Mouse (Mus musculus) hematopoietic stem cell, adult 5-6 weeks (primary cell): ENCODE measurements around the gene Car7. TPM values are rescaled to one million over a fixed set of nuclear protein-coding genes. Genes with fewer than 3 reads are reported as not detected.

Experiments used
- ATAC-seq, 2 experiments: fragments of 125-278 bp in 1 of 2; replicated peaks in 1 of 2; 2 replicates each; pipeline ENCODE4 v1.8.0; 2016 to 2017; ENCODE audit warnings: inconsistent platforms in 2 of 2, mild to moderate bottlenecking in 2 of 2, moderate number of reproducible peaks in 2 of 2, low read depth in 1 of 2, moderate TSS enrichment in 1 of 2; ENCODE audit not compliant: low FRiP score in 2 of 2, poor library complexity in 2 of 2, severe bottlenecking in 2 of 2, insufficient read depth in 1 of 2, low TSS enrichment in 1 of 2
- total RNA-seq: library from RNA; stranded (forward); fragments of 172-1452, 232-1000 nt; gene quantifications from 2 replicates; pipeline ENCODE4 v1.2.3, GENCODE M21; 2017

Gene Car7
- 0.79 and 1.4 TPM in 2 replicates for total RNA-seq

DNA sequence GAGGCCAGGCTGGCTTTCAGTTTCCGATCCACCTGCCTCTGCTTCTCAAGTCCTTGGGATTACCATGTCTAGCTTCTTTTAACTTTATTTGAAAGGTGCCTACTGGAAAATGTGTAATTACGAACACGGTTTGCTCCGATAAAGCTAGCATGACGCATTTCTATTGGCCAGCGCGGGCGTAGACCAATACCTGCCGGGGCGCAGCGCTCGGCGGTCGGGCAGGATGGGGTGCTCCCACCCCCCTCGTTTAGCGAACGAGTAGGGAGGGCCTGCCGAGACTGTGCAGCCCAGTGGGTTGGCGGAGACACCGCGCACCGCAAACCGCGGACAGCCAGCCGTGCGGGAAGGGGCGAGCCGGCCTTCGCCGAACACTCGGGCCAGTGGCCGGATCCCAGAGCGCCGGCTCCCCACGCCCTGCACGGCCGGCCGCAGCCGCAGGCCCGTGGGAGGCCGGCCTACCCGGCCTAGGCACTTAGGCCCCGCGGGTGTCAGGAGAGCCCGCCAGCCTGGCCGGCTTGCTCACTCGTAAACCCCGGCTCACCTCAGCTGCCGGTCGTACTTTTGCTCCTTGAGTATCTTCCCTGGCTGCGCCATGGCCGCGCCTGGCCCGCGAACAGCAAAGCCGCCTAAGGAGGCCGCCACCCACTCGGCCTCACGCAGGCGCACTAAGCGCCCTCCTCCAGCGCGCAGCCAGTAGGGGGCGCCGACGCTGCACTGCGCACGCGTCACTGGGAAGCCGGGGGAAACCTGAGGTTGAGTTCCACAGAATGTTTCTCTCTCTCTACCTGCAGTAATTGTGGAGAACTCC is at the start of gene Car7, which contains the start of gene Nae1:
Gene Car7, plus strand, starts transcription at position 719 of the 808 bp plus-strand sequence.
Gene Nae1, minus strand, starts transcription at position 667 of the 808 bp plus-strand sequence.
- ATAC-seq, result peak; percentile 72 to 87

DNA sequence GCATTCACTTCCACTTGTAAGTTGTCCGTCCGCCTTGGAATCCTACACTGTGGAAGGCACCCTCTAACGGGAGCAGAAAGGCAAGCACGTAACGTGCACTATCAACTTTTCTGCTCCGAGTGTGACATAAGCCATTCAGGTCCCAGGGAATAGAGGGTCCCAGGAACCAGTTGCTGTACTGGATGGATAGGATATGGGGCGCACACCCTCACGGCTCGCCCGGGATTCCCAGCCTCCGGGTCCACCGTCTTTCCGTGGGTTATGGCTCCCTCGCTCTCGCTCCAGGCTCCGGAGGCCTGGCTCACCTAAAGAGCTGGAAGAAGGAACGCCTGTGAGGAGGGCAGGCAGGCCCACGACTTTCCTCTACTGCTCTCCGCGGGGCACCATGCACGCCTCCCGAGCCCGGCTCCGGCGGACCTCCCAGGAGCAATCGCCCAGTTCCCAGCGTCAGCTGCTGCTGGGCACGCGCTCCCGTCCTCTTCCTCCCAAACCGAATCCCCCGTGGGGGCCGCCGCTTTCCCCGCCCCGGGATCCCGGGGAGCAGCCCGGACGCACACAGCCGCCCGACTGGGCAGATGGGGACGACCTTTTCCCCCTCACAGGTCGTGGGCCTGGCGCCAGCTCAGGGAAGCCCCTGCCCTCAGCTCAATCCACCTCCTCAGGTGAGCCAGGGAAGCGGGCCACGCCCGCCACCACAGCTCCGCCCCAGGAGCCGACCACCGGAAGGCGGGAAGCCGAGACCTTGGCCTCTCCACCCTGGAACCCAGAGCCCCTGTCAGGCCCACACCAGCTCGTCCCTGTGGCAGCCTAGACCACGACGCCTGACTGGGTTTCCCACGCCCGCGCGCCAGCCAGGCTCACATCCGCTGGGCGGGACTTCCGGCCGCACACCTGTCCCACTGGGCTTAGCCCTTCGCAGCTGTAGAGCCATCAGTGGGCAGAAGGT is 25.2 kb upstream of the Car7 start, which contains the start of gene Terb1:
Gene Terb1, minus strand, starts transcription at position 850 of the 946 bp plus-strand sequence.
- ATAC-seq, result peak; percentile 70 to 72

DNA sequence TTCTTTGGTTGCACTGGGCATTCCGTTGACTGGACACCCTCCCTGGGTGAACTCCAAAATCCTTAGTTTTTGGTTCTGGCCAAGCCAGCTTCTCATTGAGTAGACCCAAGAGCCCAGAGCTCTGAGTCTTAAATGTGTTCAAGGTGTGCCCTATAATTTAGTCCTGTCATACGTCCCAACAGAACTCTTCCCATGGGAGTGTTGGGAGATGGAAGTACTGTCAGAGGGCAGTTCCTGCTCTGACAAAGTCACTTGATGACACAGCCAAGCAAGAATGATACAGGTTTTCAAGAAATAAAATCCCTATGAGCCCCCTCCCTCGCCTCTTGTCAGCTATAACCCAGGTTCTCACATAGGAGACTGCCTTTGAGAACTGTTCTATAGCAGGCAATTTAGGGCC is 24.4 kb upstream of the Car7 start:
- ATAC-seq, result 0 out of 4 replicates have a peak, but pooled peaks of 1 of the 2 experiments have one; percentile 7

DNA sequence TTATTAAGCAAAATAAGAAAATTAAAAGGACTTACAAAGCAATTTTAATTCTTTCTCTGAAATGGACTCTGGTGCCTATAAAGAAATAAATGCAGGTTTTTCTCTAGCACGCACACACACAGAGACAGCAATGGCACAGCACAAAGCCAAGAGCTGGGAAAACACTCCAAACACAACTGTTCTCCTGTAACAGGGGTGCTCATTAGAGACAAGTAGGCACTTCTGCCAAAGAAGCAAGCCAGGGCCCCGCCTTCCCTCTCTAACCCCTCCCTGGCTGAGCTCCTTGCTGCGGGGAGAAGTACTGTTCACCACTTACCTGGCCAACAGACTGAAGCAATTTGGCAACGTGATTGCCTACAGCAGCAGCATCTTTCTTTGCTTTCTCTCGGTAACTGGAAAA is 16.6 kb upstream of the Car7 start:
- no peak for ATAC-seq

DNA sequence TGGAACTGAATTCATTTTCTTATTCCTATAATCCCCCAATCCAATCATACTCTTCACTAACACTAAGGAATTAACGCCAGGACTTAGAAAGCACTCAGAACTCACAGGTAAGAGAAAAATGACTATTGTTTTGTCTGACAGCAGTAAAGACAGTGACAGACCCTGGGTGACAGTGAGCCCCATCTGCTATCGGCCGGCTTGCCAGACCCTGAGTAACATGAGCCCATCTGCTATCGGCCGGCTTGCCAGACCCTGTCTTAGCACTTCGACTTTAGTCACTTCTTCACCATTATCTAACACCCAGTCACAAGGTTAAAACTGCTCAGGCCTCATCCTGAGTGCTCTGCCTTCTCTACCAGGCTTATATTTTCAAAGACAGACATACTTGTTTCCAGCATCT is 4.8 kb upstream of the Car7 start:
- ATAC-seq, result no peak

DNA sequence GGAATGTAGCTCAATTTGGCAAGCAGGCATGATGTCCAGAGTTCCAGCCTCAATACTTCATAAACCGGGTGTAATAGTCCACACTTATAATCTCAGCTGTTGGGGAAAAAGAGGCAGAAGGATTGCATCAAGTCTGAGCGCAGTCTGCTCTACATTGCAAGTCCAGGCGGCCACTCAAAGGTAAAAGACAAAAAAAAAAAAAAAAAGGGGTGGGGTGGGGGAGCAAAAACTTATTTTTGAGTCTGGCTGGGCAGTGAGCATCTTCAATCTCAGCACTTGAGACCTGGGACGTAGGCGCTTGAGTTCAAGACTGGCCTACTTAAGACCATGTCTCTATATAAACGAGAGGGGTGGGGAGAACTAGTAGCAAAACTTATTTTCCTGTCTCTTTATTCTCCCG is 938 bp upstream of the Car7 start:
- ATAC-seq, result no peak

DNA sequence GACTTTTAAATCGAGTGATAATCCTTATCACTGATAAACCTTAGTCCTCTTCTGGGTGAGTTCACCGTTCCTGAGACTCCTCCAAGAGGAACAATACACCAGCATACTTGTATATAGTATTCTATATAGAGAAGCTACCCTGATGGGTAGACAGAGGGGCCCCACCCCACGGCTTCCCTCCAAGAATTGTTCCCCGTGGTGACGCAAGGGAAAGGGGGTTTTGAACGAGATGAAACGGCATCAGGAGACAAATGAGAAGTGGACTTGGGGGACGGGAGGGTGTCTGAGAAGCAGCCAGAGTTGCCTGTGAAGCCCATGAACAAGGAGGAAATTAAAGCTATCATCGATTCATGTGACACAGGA is 271 bp downstream of the Car7 start:
- ATAC-seq, result peak; percentile 65 to 76

DNA sequence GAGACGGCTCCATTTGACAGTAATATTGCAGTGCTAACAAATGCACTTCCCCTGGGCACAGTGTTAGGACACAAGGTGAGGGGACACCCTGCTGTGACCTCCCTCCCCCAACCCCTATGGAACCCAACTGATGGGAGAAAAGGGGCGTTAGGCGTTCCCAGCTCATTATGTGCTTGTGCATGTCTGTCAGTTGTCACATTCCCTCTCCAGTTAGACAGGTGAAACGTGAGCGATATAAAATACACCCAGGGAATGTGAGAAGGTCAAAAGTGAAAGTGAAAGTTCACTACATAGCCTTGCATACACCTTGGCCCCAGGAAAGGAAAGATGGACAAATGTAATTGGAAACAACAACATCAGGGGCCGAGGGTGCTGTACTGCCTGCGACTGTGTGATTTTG is 889 bp downstream of the Car7 start:
- ATAC-seq, result peak in 1 of 2 experiments; percentile 3; a peak in 1 of 4 replicates

DNA sequence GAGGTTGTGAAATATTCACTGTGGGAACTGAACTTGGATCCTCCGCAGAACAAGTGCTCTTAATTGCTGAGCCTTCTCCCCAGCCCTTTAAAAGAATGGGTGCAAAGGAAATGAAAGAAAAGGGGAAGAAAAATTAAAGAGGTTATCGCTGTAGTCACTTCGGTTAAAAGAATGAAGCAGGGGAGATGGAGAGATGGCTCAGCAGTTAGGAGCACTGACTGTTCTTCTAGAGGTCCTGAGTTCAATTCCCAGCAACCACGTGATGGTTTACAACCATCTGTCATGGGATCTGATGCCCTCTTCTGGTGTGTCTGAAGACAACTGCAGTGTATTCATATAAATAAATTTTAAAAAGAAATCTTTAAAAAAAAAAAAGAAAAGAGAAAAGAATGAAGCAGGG is 1.5 kb downstream of the Car7 start:
- no peak for ATAC-seq

DNA sequence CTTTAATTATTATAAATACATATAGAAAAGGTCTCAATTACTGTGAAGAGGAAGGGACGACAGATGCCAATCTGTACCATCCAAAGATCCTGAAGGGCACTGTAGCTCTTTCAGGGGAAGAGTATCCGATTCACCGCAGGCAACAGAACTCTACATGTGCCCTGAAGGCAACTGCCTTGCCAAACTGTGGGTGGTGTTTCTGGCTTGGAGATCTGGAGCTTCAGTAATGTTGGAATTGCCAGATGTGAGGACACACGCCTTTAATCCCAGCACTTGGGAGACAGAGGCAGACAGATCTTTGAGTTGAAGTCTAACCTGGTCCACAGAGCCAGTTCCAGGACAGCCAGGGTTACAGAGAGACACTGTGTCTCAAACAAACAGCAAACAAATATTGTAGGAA is 4.4 kb downstream of the Car7 start:
- no peak for ATAC-seq

DNA sequence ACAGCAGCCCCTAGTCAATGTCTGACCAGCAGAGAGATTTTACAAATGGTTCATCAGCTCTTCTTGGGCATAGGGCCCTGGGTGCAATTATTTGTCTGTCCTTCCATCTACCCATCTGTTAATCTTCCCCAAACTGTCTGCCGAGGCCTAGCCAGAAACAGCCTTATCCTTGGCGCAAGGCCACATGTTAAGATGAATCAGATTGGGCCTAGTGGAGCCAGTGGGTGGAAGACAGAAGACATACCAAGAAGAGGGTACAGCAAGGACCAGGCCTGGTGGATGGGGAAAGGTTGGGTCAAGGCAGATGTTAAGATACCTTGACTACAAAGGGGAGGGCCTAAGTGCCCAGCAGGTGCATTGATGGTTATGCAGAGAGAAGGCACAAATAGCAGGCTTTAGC is 5.1 kb downstream of the Car7 start:
- no peak for ATAC-seq

DNA sequence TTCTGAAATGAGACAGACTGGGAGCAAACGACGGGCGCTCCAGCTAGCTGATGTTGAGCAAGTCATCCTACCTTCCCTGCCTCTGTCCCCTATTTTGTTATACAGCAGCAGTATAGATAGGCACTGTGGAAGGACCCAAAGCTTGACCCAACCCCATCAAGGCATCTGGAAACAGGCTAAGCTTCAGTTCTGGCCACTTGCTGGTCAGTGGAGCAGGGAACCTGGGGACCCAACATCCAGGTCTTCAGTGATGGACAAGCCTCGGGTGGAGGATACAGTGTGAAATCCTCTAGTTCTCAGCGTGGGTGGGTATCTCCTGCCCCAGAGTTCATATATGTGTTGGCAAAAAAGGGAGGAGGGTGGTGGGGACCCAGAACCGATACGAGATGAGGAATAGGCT is 5.7 kb downstream of the Car7 start:
- no peak for ATAC-seq

DNA sequence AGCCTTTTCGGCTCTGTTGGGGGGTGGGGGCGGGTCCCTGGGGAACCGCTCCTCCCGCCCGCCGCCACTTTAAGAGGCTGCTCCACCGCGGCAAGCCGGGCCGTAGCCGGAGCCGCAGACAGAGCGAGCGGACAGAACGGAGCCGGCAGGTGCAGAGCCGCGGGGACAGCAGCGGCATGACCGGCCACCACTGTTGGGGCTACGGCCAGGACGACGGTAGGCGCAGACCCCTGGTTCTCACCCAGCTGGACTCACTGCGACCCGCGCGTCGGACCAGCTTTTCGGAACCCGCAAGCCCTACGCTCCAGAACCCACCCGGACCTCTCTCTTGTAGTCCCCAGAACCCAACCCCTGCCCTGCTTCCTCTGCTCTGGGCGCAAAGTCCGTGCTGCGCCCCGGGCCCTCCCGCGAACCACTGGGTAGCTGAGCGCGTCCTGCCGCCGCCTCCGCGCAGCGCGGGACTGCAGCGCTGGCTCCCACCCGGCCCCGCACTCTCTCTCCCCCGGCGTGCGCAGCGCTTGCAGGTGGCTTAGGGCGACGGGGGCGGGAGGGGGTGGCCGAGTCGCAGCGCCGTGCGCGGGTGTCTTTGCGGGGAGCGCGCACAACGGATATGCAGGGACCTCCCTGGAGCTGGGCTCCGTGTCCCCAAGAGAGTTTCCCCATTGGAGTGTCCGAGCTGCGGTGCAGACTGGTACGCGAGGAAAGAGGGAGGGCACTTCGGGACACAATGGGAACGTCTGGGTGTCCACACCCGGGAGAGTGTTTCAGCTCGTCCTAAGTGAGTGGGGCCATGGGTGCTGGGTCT is 6.4 kb downstream of the Car7 start:
- peak in 1 of 2 experiments; percentile 51; a peak in 2 of 4 replicates for ATAC-seq

DNA sequence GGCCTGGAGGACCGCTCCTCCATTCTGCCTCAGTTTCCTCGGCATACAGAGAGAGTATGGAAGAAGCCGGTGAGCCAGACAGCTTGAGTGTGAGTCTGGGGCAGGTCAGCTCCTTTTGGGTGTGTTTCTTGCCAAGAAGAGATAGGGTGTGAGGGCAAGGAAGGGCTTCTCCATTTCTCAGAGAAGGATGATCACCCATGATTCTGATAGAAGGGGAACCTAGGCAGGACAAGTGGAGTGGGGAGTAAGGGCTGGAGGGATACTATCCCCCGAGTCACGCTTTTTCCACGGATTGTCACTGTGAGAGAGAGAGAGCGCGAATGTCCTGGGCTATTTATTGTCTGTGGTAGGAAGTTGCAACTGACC is 7.0 kb downstream of the Car7 start:
- ATAC-seq, result no peak; a peak in 1 of 4 replicates

DNA sequence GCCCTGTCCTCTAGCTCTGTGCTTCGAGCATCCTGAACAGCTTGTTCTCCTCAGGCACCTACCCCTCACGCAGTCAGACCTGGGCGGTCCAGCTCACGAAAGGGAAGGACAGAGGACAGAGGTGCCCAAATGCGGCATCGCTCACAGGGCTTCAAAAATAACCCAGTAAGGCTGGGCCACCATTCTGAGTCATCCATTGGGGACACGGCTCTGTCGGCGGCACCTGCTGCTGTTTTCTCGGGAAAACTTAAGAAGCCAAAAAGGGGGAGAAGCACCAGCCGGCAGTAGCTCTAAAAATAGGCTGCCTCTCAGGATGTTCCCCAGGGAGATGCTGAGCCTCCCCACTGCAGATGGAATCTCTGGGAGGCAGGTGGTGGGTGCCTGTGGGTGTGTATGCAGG is 7.7 kb downstream of the Car7 start:
- ATAC-seq, result no peak

DNA sequence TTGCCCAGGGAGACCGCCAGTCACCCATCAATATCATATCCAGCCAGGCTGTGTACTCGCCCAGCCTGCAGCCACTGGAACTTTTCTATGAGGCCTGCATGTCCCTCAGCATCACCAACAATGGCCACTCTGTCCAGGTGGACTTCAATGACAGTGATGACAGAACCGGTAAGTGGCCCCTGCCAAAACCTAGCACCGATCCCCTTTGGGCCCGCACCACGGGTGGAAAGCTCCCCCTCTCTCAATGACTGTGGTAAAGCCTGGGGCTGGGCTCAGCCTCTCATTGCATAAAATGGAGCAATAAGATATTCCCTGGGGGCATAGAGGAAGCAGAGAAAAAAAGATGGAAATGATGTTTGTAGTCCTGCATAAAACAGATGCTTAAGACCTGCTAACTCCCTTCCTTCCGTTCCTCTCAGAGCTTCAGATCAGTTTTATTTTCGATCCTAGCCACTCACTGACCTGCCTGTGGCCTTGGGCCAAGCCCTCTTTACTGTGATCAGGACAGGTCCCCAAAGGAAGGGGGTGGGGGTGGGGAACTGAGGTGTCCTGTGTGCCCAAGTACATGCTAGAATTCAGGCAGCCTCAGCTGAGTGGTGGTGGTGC is 9.1 kb downstream of the Car7 start:
- no peak for ATAC-seq

DNA sequence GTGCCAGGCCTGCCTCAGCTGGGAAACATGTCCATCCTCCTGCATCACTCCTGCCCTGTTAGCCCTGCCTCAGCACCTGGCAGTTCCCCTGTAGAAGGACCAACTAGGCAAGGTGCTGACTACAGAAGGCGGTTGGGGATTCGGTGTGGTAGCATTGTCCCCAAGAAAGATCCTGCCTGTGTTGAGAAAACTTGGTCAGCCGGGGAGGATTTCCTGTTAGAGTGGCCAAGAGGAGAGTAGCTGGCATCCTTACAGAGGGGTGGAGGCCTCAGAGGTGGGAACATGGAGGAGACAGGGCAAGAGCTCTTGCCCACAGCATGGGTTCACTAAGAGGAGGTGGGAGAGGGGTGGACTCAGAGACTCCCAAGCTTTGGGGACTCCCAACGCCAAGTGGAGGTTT is 20.7 kb downstream of the Car7 start:
- no peak for ATAC-seq
